ENCODE assay signal across 26 mouse cellular contexts in genomic region chr13:116870221-116870620, GRCm38 (mm10).
"Had no signal": no experiment of that assay in that cellular context is flagged by ENCODE, and none has a peak within 500 bp of the region (broad histone marks: within the 10 kb centered on the region; RNA-seq: fewer than 3 reads in every experiment).

No protein-coding gene starts in this region.

- H3K4me3 ChIP-seq: embryonic facial prominence, embryonic 10.5 days; embryonic facial prominence, embryonic 12.5 days; embryonic facial prominence, embryonic 13.5 days; embryonic facial prominence, embryonic 15.5 days; erythroblast, embryonic 14.5 days; forebrain, embryonic 10.5 days; forebrain, embryonic 12.5 days; forebrain, embryonic 13.5 days; forebrain, embryonic 15.5 days; gastrocnemius, adult 2 months; heart, adult 2 months had no signal

- H3K27me3 ChIP-seq: embryonic facial prominence, embryonic 12.5 days; embryonic facial prominence, embryonic 13.5 days; embryonic facial prominence, embryonic 15.5 days; forebrain, embryonic 12.5 days; forebrain, embryonic 13.5 days; forebrain, embryonic 15.5 days had no signal

- H3K4me2 ChIP-seq: embryonic facial prominence, embryonic 12.5 days; embryonic facial prominence, embryonic 13.5 days; embryonic facial prominence, embryonic 15.5 days; forebrain, embryonic 12.5 days; forebrain, embryonic 13.5 days; forebrain, embryonic 15.5 days had no signal

- DNase-seq: cerebellum, adult 8-10 months; cerebellum, adult 9-10 months; cerebellum, adult 9-11 months; cerebellum, postnatal 10 days; cerebellum, postnatal 14 days; cerebellum, postnatal 25 days; cerebellum, postnatal 36 days; embryo, embryonic 11 days; forebrain, postnatal 0 days; gastrocnemius, adult 2 months; gastrocnemius, postnatal 10 days; gastrocnemius, postnatal 14 days; gastrocnemius, postnatal 25 days; gastrocnemius, postnatal 36 days; heart, adult 11 months; heart, adult 18-20 months; heart, adult 2 months had no signal
